Mouse (Mus musculus): ENCODE measurements at regions not wholly inside any gene's neighbourhood (a gene's known extent, or its start where the extent isn't known, plus 50 kb on each side); places are given as distances from the start of the nearest gene placed in this dataset.

GRCm38 (mm10) chr2:167854060-167854459 is 77.8 kb upstream of the Ptpn1 start:
- no peak for TF ChIP-seq POLR2A (IDR thresholded peaks at IDR 0.05; ENCODE audit: borderline replicate concordance, extremely low read depth, insufficient read depth, insufficient read length, poor library complexity, severe bottlenecking)
- no peak for TF ChIP-seq CTCF (IDR thresholded peaks at IDR 0.05; ENCODE audit: borderline replicate concordance, extremely low read depth, insufficient read depth, insufficient read length)
